Mouse (Mus musculus) hindbrain, postnatal 0 days (tissue): ENCODE measurements at regions not wholly inside any gene's neighbourhood (a gene's known extent, or its start where the extent isn't known, plus 50 kb on each side); places are given as distances from the start of the nearest gene placed in this dataset.
A peak's percentile ranks its signal among the peaks of the same experiment; 100 is the strongest.

Experiments used
- ATAC-seq: fragments of 200-750 bp; cut with Nextera tagmentation; 2 replicates; pipeline ENCODE4 v1.8.0; 2017; ENCODE audit warnings: mild to moderate bottlenecking, moderate TSS enrichment, moderate library complexity
- DNase-seq: peaks from one replicate; pipeline ENCODE4 v3.0.0-alpha.2; 2015; ENCODE audit warnings: low spot score
- H3K27ac ChIP-seq: fragments of 300-500 bp; sonication (generic); 2 replicates; pipeline ENCODE4 v1.5.1; 2014; ENCODE audit warnings: mild to moderate bottlenecking
- H3K27me3 ChIP-seq: fragments of 300-500 bp; sonication (generic); 2 replicates; pipeline ENCODE4 v1.6.1; 2014; ENCODE audit warnings: low read length, mixed read lengths; ENCODE audit not compliant: insufficient read depth
- H3K36me3 ChIP-seq: fragments of 300-500 bp; sonication (generic); 2 replicates; pipeline ENCODE4 v1.6.1; 2014; ENCODE audit warnings: low read length, mixed read lengths; ENCODE audit not compliant: insufficient read depth
- H3K4me1 ChIP-seq: fragments of 300-500 bp; sonication (generic); 2 replicates; pipeline ENCODE4 v1.6.1; 2014; ENCODE audit warnings: antibody characterized with exemption, low read length, mixed read lengths; ENCODE audit not compliant: insufficient read depth
- H3K4me2 ChIP-seq: fragments of 300-500 bp; sonication (generic); 2 replicates; pipeline ENCODE4 v1.6.1; 2014; ENCODE audit warnings: low read depth, mild to moderate bottlenecking, low read length, moderate library complexity, mixed read lengths
- H3K4me3 ChIP-seq: fragments of 300-500 bp; sonication (generic); 2 replicates; pipeline ENCODE4 v1.5.1; 2014; ENCODE audit warnings: low read length
- H3K9ac ChIP-seq: fragments of 300-500 bp; sonication (generic); replicated peaks from 2 replicates; pipeline ENCODE4 v1.6.1; 2014; ENCODE audit warnings: mild to moderate bottlenecking, low read length, moderate library complexity, mixed read lengths
- H3K9me3 ChIP-seq: fragments of 300-500 bp; sonication (generic); 2 replicates; pipeline ENCODE4 v1.6.1; 2016; ENCODE audit warnings: low read length, mixed read lengths
- CTCF ChIP-seq: IDR thresholded peaks from 2 replicates; pipeline ENCODE4 v1.5.1; 2016; ENCODE audit warnings: antibody characterized with exemption, control low read depth, low read depth
- WGBS: fragments of 180-500 bp; shearing (Covaris S2); extraction: QIAGEN DNeasy Blood & Tissue Kit; methylation state at CpG from one replicate; pipeline ENCODE4 v1.1.7; 2014; 5-methylcytosine and 5-hydroxymethylcytosine counted together

GRCm38 (mm10) chr2:92747406-92747805, 147.9 kb downstream of the Chst1 start:
- H3K4me2 ChIP-seq, result no peak overlapping the region
- H3K4me1 ChIP-seq, result 0 out of 2 replicates have a peak, but pooled peaks cover 5% of the 10 kb centered on the region
- H3K9me3 ChIP-seq, result no peaks in the 10 kb centered on the region
- DNase-seq (no peak), ATAC-seq (no peak)
- WGBS, result 80% methylated on average over 2 of the region's 2 CpGs
- no peak overlapping the region for H3K27ac ChIP-seq
- no peaks in the 10 kb centered on the region for H3K27me3 ChIP-seq
- no peak overlapping the region for H3K4me3 ChIP-seq
- H3K9ac ChIP-seq, result no peak overlapping the region
- TF ChIP-seq CTCF, result no peak
- no peaks in the 10 kb centered on the region for H3K36me3 ChIP-seq

GRCm38 (mm10) chr2:92750116-92750515, 150.6 kb downstream of the Chst1 start:
- H3K4me2 ChIP-seq, result no peak overlapping the region
- H3K4me3 ChIP-seq, result no peak overlapping the region
- no peak overlapping the region for H3K9ac ChIP-seq
- no peak overlapping the region for H3K27ac ChIP-seq
- ATAC-seq, result no peak
- H3K36me3 ChIP-seq, result no peaks in the 10 kb centered on the region
- WGBS, result 37% methylated on average over 4 of the region's 4 CpGs
- no peak for TF ChIP-seq CTCF
- no peak for DNase-seq
- H3K9me3 ChIP-seq, result no peaks in the 10 kb centered on the region
- 0 out of 2 replicates have a peak, but pooled peaks cover 2% of the 10 kb centered on the region for H3K4me1 ChIP-seq
- no peaks in the 10 kb centered on the region for H3K27me3 ChIP-seq

- no peak for ATAC-seq
- H3K36me3 ChIP-seq, result no peaks in the 10 kb centered on the region
- H3K27ac ChIP-seq, result no peak overlapping the region
- H3K9me3 ChIP-seq, result no peaks in the 10 kb centered on the region
- H3K4me2 ChIP-seq, result no peak overlapping the region
- no peak for TF ChIP-seq CTCF
- no peaks in the 10 kb centered on the region for H3K27me3 ChIP-seq
- H3K4me3 ChIP-seq, result no peak overlapping the region
- 0 out of 2 replicates have a peak, but pooled peaks cover 2% of the 10 kb centered on the region for H3K4me1 ChIP-seq
- WGBS, result 41% methylated on average over 4 of the region's 4 CpGs
- no peak overlapping the region for H3K9ac ChIP-seq
- no peak for DNase-seq
These were observed 151.2 kb downstream of the Chst1 start for GRCm38 (mm10) chr2:92750672-92751071.

- Histone ChIP-seq H3K9ac (no peak overlapping the region), H3K4me2 (no peak overlapping the region), H3K4me1 (0 out of 2 replicates have a peak, but pooled peaks cover 2% of the 10 kb centered on the region), H3K27me3 (no peaks in the 10 kb centered on the region), H3K27ac (no peak overlapping the region), H3K9me3 (no peaks in the 10 kb centered on the region), H3K36me3 (no peaks in the 10 kb centered on the region), H3K4me3 (no peak overlapping the region)
- WGBS, result 42% methylated on average over 8 of the region's 8 CpGs
- no peak for DNase-seq
- ATAC-seq, result no peak
- TF ChIP-seq CTCF, result no peak
These were observed 151.7 kb downstream of the Chst1 start for GRCm38 (mm10) chr2:92751256-92751655.

- no peaks in the 10 kb centered on the region for H3K9me3 ChIP-seq
- no peak overlapping the region for H3K4me3 ChIP-seq
- H3K4me2 ChIP-seq, result no peak overlapping the region
- DNase-seq (no peak), ATAC-seq (no peak)
- H3K9ac ChIP-seq, result no peak overlapping the region
- TF ChIP-seq CTCF, result no peak
- H3K27ac ChIP-seq, result no peak overlapping the region
- 91% methylated on average over 3 of the region's 3 CpGs for WGBS
- H3K36me3 ChIP-seq, result no peaks in the 10 kb centered on the region
- H3K4me1 ChIP-seq, result 0 out of 2 replicates have a peak, but pooled peaks cover 2% of the 10 kb centered on the region
- H3K27me3 ChIP-seq, result no peaks in the 10 kb centered on the region
These were observed 152.6 kb downstream of the Chst1 start for GRCm38 (mm10) chr2:92752156-92752555.

GRCm38 (mm10) chr2:92752794-92753193, 153.3 kb downstream of the Chst1 start:
- no peak for ATAC-seq
- TF ChIP-seq CTCF, result no peak
- H3K4me3 ChIP-seq, result no peak overlapping the region
- H3K4me2 ChIP-seq, result no peak overlapping the region
- H3K4me1 ChIP-seq, result 0 out of 2 replicates have a peak, but pooled peaks cover 2% of the 10 kb centered on the region
- no peaks in the 10 kb centered on the region for H3K27me3 ChIP-seq
- H3K36me3 ChIP-seq, result no peaks in the 10 kb centered on the region
- no peak for DNase-seq
- no peak overlapping the region for H3K9ac ChIP-seq
- WGBS, result 80% methylated on average over 8 of the region's 8 CpGs
- H3K27ac ChIP-seq, result no peak overlapping the region
- H3K9me3 ChIP-seq, result no peaks in the 10 kb centered on the region

- no peaks in the 10 kb centered on the region for H3K9me3 ChIP-seq
- WGBS, result 64% methylated on average over 10 of the region's 10 CpGs
- no peak overlapping the region for H3K4me3 ChIP-seq
- no peak overlapping the region for H3K4me2 ChIP-seq
- no peak overlapping the region for H3K9ac ChIP-seq
- H3K4me1 ChIP-seq, result 0 out of 2 replicates have a peak, but pooled peaks cover 2% of the 10 kb centered on the region
- no peak overlapping the region for H3K27ac ChIP-seq
- no peaks in the 10 kb centered on the region for H3K36me3 ChIP-seq
- DNase-seq (no peak), ATAC-seq (peak; percentile 41; the same call in 1 of the 2 replicates)
- no peak for TF ChIP-seq CTCF
- no peaks in the 10 kb centered on the region for H3K27me3 ChIP-seq
These were observed 155.2 kb downstream of the Chst1 start for GRCm38 (mm10) chr2:92754505-92755280.
